Mouse (Mus musculus): ENCODE measurements around the gene Ssh1. TPM values are rescaled to one million over a fixed set of nuclear protein-coding genes. Genes with fewer than 3 reads are reported as not detected.

Ssh1 gene
- total RNA-seq, 2 experiments from 2014 or later = 24.3 to 27.1 TPM

DNA sequence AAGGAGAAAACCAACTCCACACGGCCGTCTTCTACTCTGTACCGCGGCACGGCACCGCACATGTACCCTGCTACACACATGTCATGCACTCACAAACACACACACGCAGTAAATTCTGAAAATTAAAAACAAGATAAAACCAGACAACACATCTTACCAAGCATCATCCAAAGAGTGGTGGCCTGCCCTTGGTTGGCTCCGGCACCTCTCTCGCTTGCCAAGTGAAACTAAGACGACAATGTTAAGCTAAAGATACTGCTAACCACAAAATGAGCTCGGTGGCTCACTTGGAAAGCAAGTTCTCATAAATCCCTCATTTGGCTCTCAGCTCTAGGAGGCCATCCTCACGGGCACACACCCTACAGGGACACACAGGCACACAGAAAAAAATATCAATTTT, 94.2 kb downstream of the Ssh1 start:
- DNase-seq (ENCODE audit: low spot score in 2 of 2) = no peak

DNA sequence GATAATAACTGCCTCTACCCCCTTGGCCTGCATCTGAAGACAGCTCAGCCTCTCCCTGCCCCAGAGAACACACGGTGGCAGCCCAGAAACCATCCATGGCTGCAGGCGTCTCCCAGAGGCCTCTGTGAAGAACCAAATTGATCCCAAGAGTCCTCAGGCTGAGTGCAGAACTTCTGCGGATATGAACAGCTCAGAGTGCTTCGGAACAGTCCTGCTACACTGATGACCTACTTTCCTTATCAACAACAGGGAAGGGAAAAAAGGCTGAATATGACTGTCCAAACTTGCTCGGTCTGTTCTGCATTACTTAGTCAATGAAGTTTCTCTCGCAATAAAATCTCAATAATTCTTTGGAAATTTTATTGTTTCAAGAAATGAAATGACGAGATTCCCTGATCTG, 101.7 kb downstream of the Ssh1 start:
- no peak for DNase-seq (ENCODE audit: low spot score in 2 of 2)

DNA sequence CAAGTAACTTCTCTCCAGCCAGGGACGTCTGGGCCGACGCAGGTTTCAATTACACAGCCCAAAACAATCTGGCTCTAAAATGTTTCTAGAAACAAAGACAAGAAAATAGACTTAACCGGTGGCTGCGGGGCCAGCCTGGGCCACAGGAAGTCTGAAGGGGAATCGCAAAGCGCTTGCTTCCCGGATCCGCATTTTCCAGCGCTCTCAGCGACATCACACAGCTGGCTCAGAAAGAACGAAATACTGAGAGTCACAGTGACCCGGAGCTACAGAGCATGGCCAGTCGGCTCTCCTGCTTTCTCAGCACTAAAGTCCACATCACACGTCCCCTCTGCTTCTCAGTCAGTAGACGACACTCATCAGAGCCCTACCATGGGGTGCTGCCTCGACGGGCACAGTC, 102.8 kb downstream of the Ssh1 start:
- no peak for DNase-seq (ENCODE audit: low spot score in 2 of 2)

DNA sequence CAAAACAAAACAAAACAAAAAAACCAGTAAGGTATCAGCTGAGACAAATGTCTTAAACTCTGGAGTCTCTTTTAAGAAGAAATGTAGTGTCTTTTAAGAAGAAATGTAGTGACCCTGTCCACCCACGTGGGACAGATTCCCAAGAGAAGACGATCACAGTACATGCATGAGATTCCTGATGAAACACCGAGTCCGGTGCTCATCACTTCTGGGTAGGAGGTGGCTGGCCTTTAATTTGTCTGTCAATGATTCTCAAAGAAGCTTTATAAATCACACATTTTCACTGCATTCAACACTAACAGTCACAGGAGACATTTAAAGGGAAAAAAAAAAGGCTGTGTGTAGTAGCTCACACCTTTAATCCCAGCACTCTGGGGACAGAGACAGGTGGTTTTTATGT, 103.8 kb downstream of the Ssh1 start:
- no peak for DNase-seq (ENCODE audit: low spot score in 2 of 2)

DNA sequence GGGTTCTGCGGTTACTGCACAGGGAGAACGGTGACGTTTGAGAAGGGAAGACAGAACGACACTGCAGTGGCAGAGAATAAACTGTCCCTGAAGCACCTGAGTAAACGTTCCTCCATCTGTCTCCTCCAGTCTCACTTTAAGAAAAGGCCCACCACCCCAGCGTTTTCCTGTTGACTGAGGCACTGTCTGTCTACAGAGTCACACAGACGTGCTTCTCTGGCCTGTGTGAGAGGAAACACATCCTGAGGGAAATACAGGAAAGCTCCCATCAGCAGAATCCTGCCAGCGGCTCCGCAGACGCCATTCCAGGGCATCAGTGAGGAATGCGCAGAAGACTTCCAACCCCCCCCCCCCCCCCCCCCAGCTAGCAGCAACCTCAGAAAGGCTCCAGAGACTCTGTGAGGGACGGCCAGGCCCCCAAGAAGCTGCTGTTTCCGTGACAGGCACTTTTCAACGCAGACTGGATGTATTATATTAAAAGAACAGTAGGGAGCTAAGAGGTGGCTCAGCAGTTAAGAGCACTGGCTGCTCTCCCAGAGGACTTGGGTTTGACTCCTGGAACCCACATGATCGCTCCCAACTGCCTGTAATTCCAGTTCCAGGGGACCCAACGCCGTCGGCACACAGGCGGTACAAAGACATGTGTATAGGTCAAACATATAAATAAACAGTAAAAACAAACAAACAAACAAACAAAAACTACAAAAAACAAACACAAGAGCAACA, 104.3 kb downstream of the Ssh1 start:
- no peak for DNase-seq (ENCODE audit: low spot score in 2 of 2)

DNA sequence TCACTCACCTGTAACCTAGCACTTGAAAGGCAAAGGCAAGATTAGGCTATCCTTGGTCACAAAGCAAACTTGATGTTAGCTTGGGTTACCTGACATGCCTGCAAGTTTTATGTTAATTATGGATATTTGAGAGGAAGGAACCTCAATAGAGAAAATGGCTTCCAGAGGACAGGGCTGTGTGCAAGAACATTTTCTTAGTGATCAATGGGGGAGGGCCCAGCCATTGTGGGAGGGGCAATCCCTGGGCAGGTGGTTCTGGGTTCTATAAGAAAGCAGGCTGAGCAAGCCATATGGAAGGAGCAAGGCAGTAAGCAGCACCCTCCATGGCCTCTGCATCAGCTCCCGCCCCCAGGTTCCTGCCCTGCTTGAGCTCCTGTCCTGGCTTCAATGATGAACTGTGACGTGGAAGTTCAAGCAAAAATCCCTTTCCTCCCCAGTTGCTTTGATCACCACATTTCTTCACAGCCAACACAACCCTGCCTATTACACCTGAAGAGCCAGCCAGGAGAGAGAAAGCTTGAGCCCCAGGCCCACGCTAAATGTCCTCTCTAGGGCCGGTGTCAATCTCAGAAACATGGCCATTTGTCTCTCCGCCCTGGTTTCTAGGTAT, 105.4 kb downstream of the Ssh1 start:
- DNase-seq (ENCODE audit: low spot score in 2 of 2) = no peak

DNA sequence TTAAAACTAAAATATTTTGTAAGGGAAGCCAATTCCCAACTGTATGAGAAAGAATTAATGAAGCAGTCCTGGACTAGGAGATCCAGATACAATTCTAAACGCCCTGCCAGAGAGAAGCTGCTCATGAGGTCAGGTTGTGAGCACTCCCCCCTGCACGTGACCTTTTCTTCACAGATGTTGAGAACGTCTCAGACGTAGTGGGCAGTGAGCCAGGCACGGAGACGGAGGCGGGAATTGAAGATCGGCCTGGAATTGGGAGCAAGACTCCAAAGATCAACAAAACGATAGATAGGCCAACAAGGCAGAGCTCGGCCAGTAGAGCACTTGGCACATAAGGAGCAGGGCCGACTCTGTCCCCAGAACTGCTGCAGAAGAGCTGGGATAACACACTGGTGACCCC, 106.6 kb downstream of the Ssh1 start:
- no peak for DNase-seq (ENCODE audit: low spot score in 2 of 2)

Other genes starting within 250 kb of the Ssh1 start
- gene Sart3, start 221.4 kb downstream of the Ssh1 start, total RNA-seq (2021) = 10 to 100 TPM; 46.8 to 51.8 TPM
- 100 to 1,000 TPM; 128 to 130 TPM for gene Iscu, start 221.1 kb downstream of the Ssh1 start, total RNA-seq (2021)
- 10 to 100 TPM; 23.5 to 25.2 TPM for gene Tmem119, start 193.4 kb downstream of the Ssh1 start, total RNA-seq (2021)
- 10 to 100 TPM; 26.3 to 27.5 TPM for gene Selplg, start 161.2 kb downstream of the Ssh1 start, total RNA-seq (2021)
- gene Coro1c, start 85.1 kb downstream of the Ssh1 start, total RNA-seq (2021) = 10 to 100 TPM; 86.7 to 88.5 TPM
- not detected for gene Dao, start 9.8 kb upstream of the Ssh1 start, total RNA-seq (2021)
- 10 to 100 TPM; 34.9 to 36.9 TPM for gene Usp30, start 71.6 kb upstream of the Ssh1 start, total RNA-seq (2021)
- gene Svop, start 97.7 kb upstream of the Ssh1 start, total RNA-seq (2021) = 100 to 1,000 TPM; 187 to 192 TPM
- gene Alkbh2, start 134.3 kb upstream of the Ssh1 start, total RNA-seq (2021) = 1 to 10 TPM; 5.6 to 5.7 TPM
- 1 to 10 TPM; 1.6 to 3.4 TPM for gene Ung, start 136.5 kb upstream of the Ssh1 start, total RNA-seq (2021)
- gene Acacb, start 152.6 kb upstream of the Ssh1 start, total RNA-seq (2021) = 1 to 10 TPM; 2.8 to 6.2 TPM

Data from left cerebral cortex, adult 18-20 months (tissue).